In genomic region chr6:89285116-89285515, GRCm38 (mm10) we compare ENCODE assay signal across 13 mouse cellular contexts.
"Had no signal": no experiment of that assay in that cellular context is flagged by ENCODE, and none has a peak within 500 bp of the region (broad histone marks: within the 10 kb centered on the region; RNA-seq: fewer than 3 reads in every experiment).

No protein-coding gene starts in this region.

- H3K36me3 ChIP-seq: lung, embryonic 15.5 days; midbrain, embryonic 13.5 days; midbrain, embryonic 15.5 days; neural tube, embryonic 12.5 days; stomach, embryonic 15.5 days had no signal

- DNase-seq: lung, adult 2 months; lung, postnatal 14 days; lung, postnatal 36 days; right cerebral cortex, postnatal 14 days; thymus, adult 2 months had no signal

- H3K4me3 ChIP-seq: lung, embryonic 15.5 days; megakaryocyte, embryonic 14.5 days; midbrain, embryonic 13.5 days; midbrain, embryonic 15.5 days; neural tube, embryonic 12.5 days; stomach, embryonic 15.5 days had no signal

- H3K9me3 ChIP-seq: lung, embryonic 15.5 days; midbrain, embryonic 13.5 days; midbrain, embryonic 15.5 days; stomach, embryonic 15.5 days had no signal

- H3K9ac ChIP-seq: lung, embryonic 15.5 days; midbrain, embryonic 13.5 days; midbrain, embryonic 15.5 days; neural tube, embryonic 12.5 days; stomach, embryonic 15.5 days had no signal

- H3K27me3 ChIP-seq: lung, embryonic 15.5 days; midbrain, embryonic 15.5 days; stomach, embryonic 15.5 days had no signal

- H3K27ac ChIP-seq: lung, embryonic 15.5 days; macrophage; midbrain, embryonic 13.5 days; neural tube, embryonic 12.5 days; stomach, embryonic 15.5 days; stomach, postnatal 0 days had no signal

- H3K4me1 ChIP-seq: megakaryocyte, embryonic 14.5 days; stomach, embryonic 15.5 days had no signal
